Mouse (Mus musculus): ENCODE measurements around the gene Gm11239.
"Not testable (repeated sequence)": the region's sequence is repeated elsewhere in the genome, so short reads cannot be mapped to it uniquely, and the experiment has no call there.

Gene Gm11239

DNA sequence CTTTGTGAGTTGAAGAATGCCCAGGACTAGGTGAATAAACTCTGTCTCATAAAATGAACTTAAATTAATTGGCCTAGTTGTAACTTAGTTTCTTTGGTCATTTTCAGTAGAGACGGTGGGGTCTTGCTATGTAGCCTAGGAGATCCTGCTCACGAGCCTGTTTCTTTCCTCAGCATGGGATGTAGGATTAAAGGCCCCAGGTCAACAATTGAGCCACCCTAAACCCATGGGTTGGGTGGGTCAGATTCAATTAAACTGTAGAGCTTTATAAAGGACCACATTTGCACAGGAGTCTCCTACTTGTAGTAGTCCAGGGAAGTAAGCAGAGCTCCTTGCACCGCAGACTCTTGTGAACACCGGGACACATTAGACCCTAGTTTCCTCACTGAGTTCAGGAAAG lies at the start of gene Gm11239:
Gm11239 (plus strand) TSS at position 301 of the 400 bp plus-strand sequence.
- DNase-seq (ENCODE audit: inconsistent ontology term): not testable (repeated sequence)

DNA sequence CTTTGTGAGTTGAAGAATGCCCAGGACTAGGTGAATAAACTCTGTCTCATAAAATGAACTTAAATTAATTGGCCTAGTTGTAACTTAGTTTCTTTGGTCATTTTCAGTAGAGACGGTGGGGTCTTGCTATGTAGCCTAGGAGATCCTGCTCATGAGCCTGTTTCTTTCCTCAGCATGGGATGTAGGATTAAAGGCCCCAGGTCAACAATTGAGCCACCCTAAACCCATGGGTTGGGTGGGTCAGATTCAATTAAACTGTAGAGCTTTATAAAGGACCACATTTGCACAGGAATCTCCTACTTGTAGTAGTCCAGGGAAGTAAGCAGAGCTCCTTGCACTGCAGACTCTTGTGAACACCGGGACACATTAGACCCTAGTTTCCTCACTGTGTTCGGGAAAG lies 45.5 kb upstream of the Gm11239 start, which contains the start of gene Gm11237:
Gm11237 (plus strand) TSS at position 301 of the 400 bp plus-strand sequence.
- DNase-seq (ENCODE audit: inconsistent ontology term): not testable (repeated sequence)

DNA sequence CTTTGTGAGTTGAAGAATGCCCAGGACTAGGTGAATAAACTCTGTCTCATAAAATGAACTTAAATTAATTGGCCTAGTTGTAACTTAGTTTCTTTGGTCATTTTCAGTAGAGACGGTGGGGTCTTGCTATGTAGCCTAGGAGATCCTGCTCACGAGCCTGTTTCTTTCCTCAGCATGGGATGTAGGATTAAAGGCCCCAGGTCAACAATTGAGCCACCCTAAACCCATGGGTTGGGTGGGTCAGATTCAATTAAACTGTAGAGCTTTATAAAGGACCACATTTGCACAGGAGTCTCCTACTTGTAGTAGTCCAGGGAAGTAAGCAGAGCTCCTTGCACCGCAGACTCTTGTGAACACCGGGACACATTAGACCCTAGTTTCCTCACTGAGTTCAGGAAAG lies 30.3 kb upstream of the Gm11239 start, which contains the start of gene Gm11236:
Gm11236 (plus strand) TSS at position 301 of the 400 bp plus-strand sequence.
- DNase-seq (ENCODE audit: inconsistent ontology term): not testable (repeated sequence)

DNA sequence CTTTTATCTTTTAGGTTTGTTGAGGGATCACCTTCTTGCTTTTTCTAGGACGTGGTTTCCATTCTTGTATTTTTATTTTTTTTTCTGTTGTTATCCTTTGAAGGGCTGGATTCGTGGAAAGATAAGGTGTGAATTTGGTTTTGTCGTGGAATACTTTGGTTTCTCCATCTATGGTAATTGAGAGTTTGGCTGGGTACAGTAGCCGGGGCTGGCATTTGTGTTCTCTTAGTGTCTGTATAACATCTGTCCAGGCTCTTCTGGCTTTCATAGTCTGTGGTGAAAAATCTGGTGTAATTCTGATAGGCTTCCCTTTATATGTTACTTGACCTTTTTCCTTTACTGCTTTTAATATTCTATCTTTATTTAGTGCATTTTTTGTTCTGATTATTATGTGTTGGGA lies 6.3 kb upstream of the Gm11239 start:
- not testable (repeated sequence) for DNase-seq (ENCODE audit: inconsistent ontology term)

DNA sequence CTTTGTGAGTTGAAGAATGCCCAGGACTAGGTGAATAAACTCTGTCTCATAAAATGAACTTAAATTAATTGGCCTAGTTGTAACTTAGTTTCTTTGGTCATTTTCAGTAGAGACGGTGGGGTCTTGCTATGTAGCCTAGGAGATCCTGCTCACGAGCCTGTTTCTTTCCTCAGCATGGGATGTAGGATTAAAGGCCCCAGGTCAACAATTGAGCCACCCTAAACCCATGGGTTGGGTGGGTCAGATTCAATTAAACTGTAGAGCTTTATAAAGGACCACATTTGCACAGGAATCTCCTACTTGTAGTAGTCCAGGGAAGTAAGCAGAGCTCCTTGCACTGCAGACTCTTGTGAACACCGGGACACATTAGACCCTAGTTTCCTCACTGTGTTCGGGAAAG lies 15.1 kb downstream of the Gm11239 start, which contains the start of gene Gm428:
Gm428 (plus strand) TSS at position 301 of the 400 bp plus-strand sequence.
- not testable (repeated sequence) for DNase-seq (ENCODE audit: inconsistent ontology term)

DNA sequence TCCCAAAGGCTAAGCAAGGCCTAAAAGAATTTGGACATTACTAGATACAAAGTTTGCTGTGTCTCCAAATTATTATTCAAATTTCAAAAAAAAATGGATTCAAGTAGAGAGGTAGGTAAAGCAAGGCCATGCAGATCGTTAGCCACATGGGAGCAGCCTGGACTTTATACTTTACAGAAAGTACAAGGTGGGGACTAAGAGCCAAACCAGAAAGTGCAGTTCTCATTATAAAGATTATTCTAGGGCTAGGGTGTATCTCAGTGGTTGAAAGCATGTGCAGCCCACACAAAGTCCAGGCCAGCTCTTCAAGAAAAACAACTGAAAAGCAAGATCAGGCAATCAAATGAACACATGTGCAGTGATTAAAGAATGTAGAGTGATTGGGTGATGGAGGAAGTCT lies 50.6 kb downstream of the Gm11239 start:
- no peak for DNase-seq (ENCODE audit: inconsistent ontology term)

DNA sequence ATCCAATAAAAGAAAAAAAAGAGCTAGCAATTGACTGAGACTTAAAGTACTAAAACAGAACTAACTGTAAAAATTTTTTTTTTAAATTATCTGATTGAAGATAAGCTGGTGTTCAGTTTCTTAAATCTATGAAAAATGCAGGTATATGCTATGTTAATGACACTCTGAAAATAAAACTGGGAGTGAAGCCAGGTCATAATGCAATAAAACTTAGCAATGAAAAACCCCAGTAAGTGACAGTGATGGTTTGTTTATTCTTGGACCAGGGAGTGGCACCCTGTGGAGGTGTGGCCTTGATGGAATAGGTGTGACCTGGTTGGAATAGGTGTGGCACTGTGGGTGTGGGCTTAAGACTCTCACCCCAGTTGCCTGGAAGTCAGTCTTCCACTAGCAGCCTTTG lies 51.7 kb downstream of the Gm11239 start:
- DNase-seq (ENCODE audit: inconsistent ontology term): no peak

Measured in Muller cell, postnatal 12 days (primary cell).